Mouse (Mus musculus) spleen, adult 2 months (tissue): ENCODE data around the gene Cdip1.

Source experiments
- CTCF ChIP-seq: fragments of 200-500 bp; IDR thresholded peaks from 2 replicates; pipeline ENCODE4 v1.5.1; 2011; ENCODE audit warnings: mild to moderate bottlenecking, inconsistent platforms; ENCODE audit not compliant: insufficient read depth, insufficient read length, insufficient replicate concordance; ENCODE audit errors: extremely low read depth
- POLR2A ChIP-seq: fragments of 200-500 bp; IDR thresholded peaks from 2 replicates; pipeline ENCODE4 v1.6.1; 2011; ENCODE audit warnings: low read depth, low read length, inconsistent platforms

DNA sequence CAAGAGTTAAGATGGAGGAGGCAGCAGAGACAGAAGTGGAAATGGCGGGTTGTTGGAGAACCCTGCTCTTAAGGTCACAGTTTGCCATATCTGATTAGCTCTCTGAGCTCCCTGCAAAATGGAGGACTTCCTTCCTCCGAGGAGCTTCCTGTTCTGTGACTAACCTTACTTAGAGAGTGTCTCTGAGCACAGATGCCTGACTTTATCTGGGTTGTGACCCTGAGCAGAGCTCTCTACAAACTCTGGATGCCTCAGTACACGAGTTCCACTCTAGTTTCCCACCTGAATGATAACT, 67.2 kb downstream of the Cdip1 start:
- TF ChIP-seq POLR2A (no peak), CTCF (no peak)
